Mouse (Mus musculus) myocyte (in vitro differentiated cells): ENCODE results near the gene Arf5. TPM values are rescaled to one million over a fixed set of nuclear protein-coding genes. Genes with fewer than 3 reads are reported as not detected.

ENCODE experiments used
- H3K27me3 ChIP-seq: one replicate; pipeline ENCODE4 v1.6.1; 2011; ENCODE audit not compliant: control insufficient read depth, insufficient read depth, insufficient read length
- H3K36me3 ChIP-seq: one replicate; pipeline ENCODE4 v1.6.1; 2011; ENCODE audit not compliant: control insufficient read depth, insufficient read depth
- H3K4me2 ChIP-seq: one replicate; pipeline ENCODE4 v1.6.1; 2011; ENCODE audit warnings: low read depth, control low read depth
- H3K4me3 ChIP-seq: one replicate; pipeline ENCODE4 v1.5.1; 2011; ENCODE audit warnings: mild to moderate bottlenecking, control low read depth, moderate library complexity
- H3K79me2 ChIP-seq: one replicate; pipeline ENCODE4 v1.6.1; 2011; ENCODE audit not compliant: control insufficient read depth, insufficient read depth
- H3ac ChIP-seq: one replicate; pipeline ENCODE4 v1.6.1; 2011; ENCODE audit not compliant: control insufficient read depth, insufficient read length
- CEBPB ChIP-seq: IDR thresholded peaks from 2 replicates; pipeline ENCODE4 v1.6.1; 2011; ENCODE audit warnings: mild to moderate bottlenecking, moderate library complexity; ENCODE audit not compliant: poor library complexity, insufficient read depth, severe bottlenecking
- E2F4 ChIP-seq: IDR thresholded peaks from one replicate; pipeline ENCODE4 v1.6.1; 2011; ENCODE audit warnings: mild to moderate bottlenecking, control low read depth, moderate library complexity; ENCODE audit not compliant: insufficient read depth
- MAX ChIP-seq: IDR thresholded peaks from one replicate; pipeline ENCODE4 v1.6.1; 2011; ENCODE audit warnings: low read depth, mild to moderate bottlenecking, control low read depth
- MYOD1 ChIP-seq, 3 experiments: IDR thresholded peaks; one replicate each; pipeline ENCODE4 v1.6.1; 2011; ENCODE audit warnings: control low read depth in 2 of 3, low read depth in 2 of 3, mild to moderate bottlenecking in 2 of 3, moderate library complexity in 1 of 3; ENCODE audit not compliant: insufficient read length in 2 of 3, control insufficient read depth in 1 of 3
- MYOG ChIP-seq, 3 experiments: IDR thresholded peaks; one replicate each; pipeline ENCODE4 v1.6.1; 2011; ENCODE audit warnings: control low read depth in 2 of 3, low read depth in 2 of 3, mild to moderate bottlenecking in 2 of 3; ENCODE audit not compliant: insufficient read length in 2 of 3, control insufficient read depth in 1 of 3, insufficient read depth in 1 of 3
- POLR2A ChIP-seq: IDR thresholded peaks from one replicate; pipeline ENCODE4 v1.6.1; 2011; ENCODE audit warnings: low read depth, mild to moderate bottlenecking, control low read depth, moderate library complexity; ENCODE audit not compliant: insufficient read length
- POLR2AphosphoS2 ChIP-seq: IDR thresholded peaks from one replicate; pipeline ENCODE4 v1.6.1; 2011; ENCODE audit warnings: low read depth, control low read depth; ENCODE audit not compliant: insufficient read length
- REST ChIP-seq: IDR thresholded peaks from one replicate; pipeline ENCODE4 v1.6.1; 2011; ENCODE audit warnings: mild to moderate bottlenecking, control low read depth, moderate library complexity; ENCODE audit not compliant: insufficient read depth, insufficient read length
- SRF ChIP-seq: IDR thresholded peaks from one replicate; pipeline ENCODE4 v1.6.1; 2011; ENCODE audit warnings: low read depth; ENCODE audit not compliant: control insufficient read depth, insufficient read length
- TCF12 ChIP-seq: IDR thresholded peaks from one replicate; pipeline ENCODE4 v1.6.1; 2011; ENCODE audit warnings: mild to moderate bottlenecking, control low read depth; ENCODE audit not compliant: poor library complexity, insufficient read depth, severe bottlenecking
- TCF3 ChIP-seq: IDR thresholded peaks from one replicate; pipeline ENCODE4 v1.6.1; 2011; ENCODE audit warnings: low read depth, control low read depth; ENCODE audit not compliant: insufficient read length
- USF1 ChIP-seq: IDR thresholded peaks from one replicate; pipeline ENCODE4 v1.6.1; 2011; ENCODE audit warnings: low read depth, mild to moderate bottlenecking, control low read depth, moderate library complexity
- polyA plus RNA-seq: library from polyadenylated mRNA; unstranded; fragments of >200 nt; fragmentation: generic; extraction: Trizol; gene quantifications from one replicate; pipeline ENCODE4 v1.2.1, GENCODE M21; 2012; ENCODE audit warnings: missing spikeins

Gene Arf5
- polyA plus RNA-seq, 1 experiment, result 209 TPM

DNA sequence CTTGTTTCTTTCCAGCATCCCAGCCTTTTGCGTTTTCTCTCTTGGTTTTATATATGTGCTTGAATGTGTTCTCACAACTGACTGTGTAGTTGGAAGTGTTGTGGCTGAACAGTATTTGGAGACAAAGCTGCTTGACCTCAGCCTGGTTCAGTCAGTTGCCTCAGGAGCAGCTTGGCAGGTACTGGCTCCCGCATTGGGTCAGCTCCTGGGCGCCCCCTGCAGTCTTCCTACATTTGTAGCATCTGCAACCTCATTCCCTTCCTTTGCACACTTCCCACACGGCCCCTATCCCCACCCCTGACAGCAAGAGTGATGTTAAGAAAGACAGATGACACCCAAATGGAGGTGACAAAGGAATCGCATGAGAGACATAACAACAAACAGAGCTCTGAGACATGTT is 37.2 kb downstream of the Arf5 start:
- no peak for TF ChIP-seq REST
- TF ChIP-seq MAX, result no peak
- no peak for TF ChIP-seq E2F4
- no peak for TF ChIP-seq CEBPB
- no peak for TF ChIP-seq MYOD1 (IDR thresholded peaks at IDR 0.05; ENCODE audit: control insufficient read depth in 1 of 3, insufficient read length in 2 of 3, low read depth in 2 of 3)
- no peak for TF ChIP-seq SRF
- no peak for TF ChIP-seq POLR2AphosphoS2
- no peak for TF ChIP-seq MYOG (IDR thresholded peaks at IDR 0.05; ENCODE audit: control insufficient read depth in 1 of 3, insufficient read depth in 1 of 3, insufficient read length in 2 of 3, low read depth in 2 of 3)
- TF ChIP-seq TCF3, result no peak
- no peak for TF ChIP-seq USF1
- no peak for TF ChIP-seq TCF12
- TF ChIP-seq POLR2A, result no peak
- Histone ChIP-seq H3K36me3 (no peaks in the 10 kb centered on the region), H3K4me3 (no peak overlapping the region), H3K79me2 (no peaks in the 10 kb centered on the region), H3ac (no peak overlapping the region), H3K27me3 (peaks cover 4% of the 10 kb centered on the region), H3K4me2 (no peak overlapping the region)

DNA sequence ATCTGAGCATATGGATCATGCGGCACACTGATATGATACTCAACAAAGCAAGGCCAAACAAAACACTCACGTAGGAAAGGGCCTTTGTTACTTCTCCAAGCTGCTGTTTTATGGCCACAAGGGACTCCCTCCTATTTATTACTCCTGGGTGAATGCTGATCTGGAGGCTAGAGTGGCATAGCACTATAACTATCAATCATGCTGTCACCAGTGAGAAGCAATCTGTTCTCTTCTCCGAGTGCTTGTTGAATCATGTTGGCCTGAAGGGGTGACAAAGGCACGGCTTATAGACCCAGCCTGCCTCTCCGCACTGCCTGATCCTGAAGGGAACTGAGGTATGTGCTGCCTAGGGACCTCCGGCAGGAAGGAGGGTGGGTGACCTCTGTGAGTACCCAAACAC is 41.3 kb downstream of the Arf5 start:
- TF ChIP-seq USF1, result no peak
- TF ChIP-seq REST, result no peak
- TF ChIP-seq TCF3, result no peak
- TF ChIP-seq E2F4, result no peak
- no peak for TF ChIP-seq CEBPB
- TF ChIP-seq MYOG (IDR thresholded peaks at IDR 0.05; ENCODE audit: control insufficient read depth in 1 of 3, insufficient read depth in 1 of 3, insufficient read length in 2 of 3, low read depth in 2 of 3), result no peak
- no peak for TF ChIP-seq POLR2AphosphoS2
- no peak for TF ChIP-seq POLR2A
- no peak overlapping the region for H3ac ChIP-seq
- no peak overlapping the region for H3K4me3 ChIP-seq

DNA sequence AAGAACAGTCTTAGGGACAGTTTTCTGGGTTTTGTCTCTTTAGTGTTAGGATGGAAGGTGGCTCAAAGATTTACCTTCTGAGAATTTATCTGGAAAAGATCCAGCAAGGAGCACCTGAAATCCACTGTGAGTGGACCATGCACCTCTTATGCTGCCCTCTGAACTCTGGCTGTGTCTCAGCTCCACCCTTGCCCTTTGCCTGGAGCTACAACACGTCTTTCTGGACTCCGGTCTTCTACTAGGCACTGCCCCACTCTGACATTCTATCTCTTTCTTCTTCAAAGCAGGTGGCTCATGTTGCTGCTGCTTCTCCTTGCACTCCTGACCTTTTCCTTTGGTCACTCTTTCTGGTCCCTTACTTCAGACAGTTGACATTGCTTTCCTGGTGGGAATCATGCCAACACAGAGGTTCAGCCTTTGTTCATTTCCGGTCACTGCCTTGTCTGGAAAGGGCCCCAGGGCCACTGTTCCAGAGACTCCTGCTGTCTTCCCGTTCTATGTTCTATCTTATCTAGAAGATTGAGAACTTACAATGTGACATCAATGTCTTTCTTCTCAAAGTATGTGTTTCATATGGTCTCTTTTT is 46.8 kb downstream of the Arf5 start:
- Histone ChIP-seq H3K79me2 (no peaks in the 10 kb centered on the region), H3K27me3 (no peaks in the 10 kb centered on the region), H3K4me3 (no peak overlapping the region), H3K4me2 (peak overlapping the region; percentile 28), H3K36me3 (no peaks in the 10 kb centered on the region), H3ac (no peak overlapping the region)
- TF ChIP-seq POLR2A (no peak), MYOD1 (IDR thresholded peaks at IDR 0.05; ENCODE audit: control insufficient read depth in 1 of 3, insufficient read length in 2 of 3, low read depth in 2 of 3) (no peak), SRF (no peak), E2F4 (no peak), TCF12 (no peak), TCF3 (no peak), USF1 (no peak), POLR2AphosphoS2 (no peak), REST (no peak), CEBPB (no peak), MAX (no peak), MYOG (IDR thresholded peaks at IDR 0.05; ENCODE audit: control insufficient read depth in 1 of 3, insufficient read depth in 1 of 3, insufficient read length in 2 of 3, low read depth in 2 of 3) (no peak)

More for the DNA sequence above, 41.3 kb downstream of the Arf5 start:
- Histone ChIP-seq H3K4me2 (no peak overlapping the region), H3K79me2 (no peaks in the 10 kb centered on the region), H3K27me3 (no peaks in the 10 kb centered on the region), H3K36me3 (no peaks in the 10 kb centered on the region)

DNA sequence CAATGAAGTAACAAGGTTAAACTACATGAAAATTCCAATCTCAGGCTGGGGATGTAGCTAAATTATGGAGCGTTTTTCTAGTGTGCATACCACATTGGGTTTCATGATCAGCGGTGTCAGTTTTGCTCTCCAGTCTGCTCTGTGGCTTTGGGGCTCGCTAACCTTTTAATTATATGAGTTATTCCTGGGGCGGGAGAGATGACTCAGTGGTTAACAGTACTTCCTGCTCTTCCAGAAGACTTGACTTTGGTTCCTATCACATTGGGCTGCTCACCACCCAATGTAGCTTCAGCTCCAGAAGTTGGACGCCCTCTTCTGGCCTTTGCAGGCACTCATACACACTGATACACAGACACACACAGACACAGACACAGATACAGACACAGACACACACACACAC is 47.3 kb downstream of the Arf5 start:
- H3K79me2 ChIP-seq, result no peaks in the 10 kb centered on the region
- no peak overlapping the region for H3K4me3 ChIP-seq
- H3K4me2 ChIP-seq, result peak overlapping the region; percentile 28
- no peaks in the 10 kb centered on the region for H3K27me3 ChIP-seq
- H3K36me3 ChIP-seq, result no peaks in the 10 kb centered on the region
- H3ac ChIP-seq, result no peak overlapping the region
- no peak for TF ChIP-seq MYOD1 (IDR thresholded peaks at IDR 0.05; ENCODE audit: control insufficient read depth in 1 of 3, insufficient read length in 2 of 3, low read depth in 2 of 3)
- TF ChIP-seq MYOG (IDR thresholded peaks at IDR 0.05; ENCODE audit: control insufficient read depth in 1 of 3, insufficient read depth in 1 of 3, insufficient read length in 2 of 3, low read depth in 2 of 3), result no peak
- TF ChIP-seq REST, result no peak
- TF ChIP-seq POLR2AphosphoS2, result no peak
- no peak for TF ChIP-seq MAX
- TF ChIP-seq POLR2A, result no peak
- no peak for TF ChIP-seq E2F4
- no peak for TF ChIP-seq SRF
